Mouse (Mus musculus) intestine, postnatal 0 days (tissue): ENCODE measurements around the gene Cct4. TPM values are rescaled to one million over a fixed set of nuclear protein-coding genes. Genes with fewer than 3 reads are reported as not detected.

Experiments
- ATAC-seq: fragments of 200-750 bp; cut with Nextera tagmentation; 2 replicates; pipeline ENCODE4 v1.8.0; 2017; ENCODE audit warnings: mild to moderate bottlenecking, moderate TSS enrichment, moderate library complexity
- H3K27ac ChIP-seq: fragments of 300-500 bp; sonication (generic); 2 replicates; pipeline ENCODE4 v1.5.1; 2014; ENCODE audit warnings: mild to moderate bottlenecking, low read depth, low read length, moderate library complexity
- H3K27me3 ChIP-seq: fragments of 300-500 bp; sonication (generic); replicated peaks from 2 replicates; pipeline ENCODE4 v1.6.1; 2014; ENCODE audit warnings: low read length, mixed read lengths; ENCODE audit not compliant: control insufficient read depth, insufficient read depth
- H3K36me3 ChIP-seq: fragments of 300-500 bp; sonication (generic); 2 replicates; pipeline ENCODE4 v1.6.1; 2014; ENCODE audit warnings: mild to moderate bottlenecking, moderate library complexity; ENCODE audit not compliant: control insufficient read depth, insufficient read depth
- H3K4me1 ChIP-seq: fragments of 300-500 bp; sonication (generic); replicated peaks from 2 replicates; pipeline ENCODE4 v1.6.1; 2014; ENCODE audit warnings: antibody characterized with exemption, low read length, mixed read lengths; ENCODE audit not compliant: control insufficient read depth, insufficient read depth
- H3K4me2 ChIP-seq: fragments of 300-500 bp; sonication (generic); replicated peaks from 2 replicates; pipeline ENCODE4 v1.6.1; 2014; ENCODE audit warnings: low read depth, mild to moderate bottlenecking, moderate library complexity
- H3K4me3 ChIP-seq: fragments of 300-500 bp; sonication (generic); 2 replicates; pipeline ENCODE4 v1.5.1; 2014; ENCODE audit warnings: low read depth, low read length
- H3K9ac ChIP-seq: fragments of 300-500 bp; sonication (generic); 2 replicates; pipeline ENCODE4 v1.6.1; 2014; ENCODE audit warnings: mild to moderate bottlenecking, low read depth, low read length
- H3K9me3 ChIP-seq: fragments of 300-500 bp; sonication (generic); 2 replicates; pipeline ENCODE4 v1.6.1; 2016; ENCODE audit warnings: mixed run types; ENCODE audit not compliant: control insufficient read depth
- CTCF ChIP-seq: sonication (generic); IDR thresholded peaks from 2 replicates; pipeline ENCODE4 v1.5.1; 2016; ENCODE audit warnings: low read depth, mild to moderate bottlenecking, control low read depth, antibody characterized with exemption, moderate library complexity
- WGBS: fragments of 180-500 bp; shearing (Covaris S2); extraction: QIAGEN DNeasy Blood & Tissue Kit; methylation state at CpG from one replicate; pipeline ENCODE4 v1.1.7; 2014; 5-methylcytosine and 5-hydroxymethylcytosine counted together
- polyA plus RNA-seq: library from polyadenylated mRNA; unstranded; fragments of >200 nt; fragmentation: Nextera tagmentation; extraction: Ambion mirVana; gene quantifications from 2 replicates; pipeline ENCODE4 v1.2.1, GENCODE M21; 2015

The Cct4 gene
- polyA plus RNA-seq, 1 experiment from 2014 or later = 101 TPM

GRCm38 (mm10) chr11:22979221-22979620 lies 11.1 kb upstream of the Cct4 start:
- ATAC-seq = no peak
- Histone ChIP-seq H3K27me3 (no peaks in the 10 kb centered on the region), H3K9me3 (no peaks in the 10 kb centered on the region), H3K4me2 (no peak overlapping the region), H3K4me3 (no peak overlapping the region), H3K9ac (no peak overlapping the region), H3K4me1 (peaks cover 5% of the 10 kb centered on the region; the same call in 1 of the 2 replicates), H3K36me3 (peaks cover 18% of the 10 kb centered on the region; the same call in 1 of the 2 replicates), H3K27ac (no peak overlapping the region)
- no peak for TF ChIP-seq CTCF
- WGBS = 68% methylated on average over 1 of the region's 1 CpGs

DNA sequence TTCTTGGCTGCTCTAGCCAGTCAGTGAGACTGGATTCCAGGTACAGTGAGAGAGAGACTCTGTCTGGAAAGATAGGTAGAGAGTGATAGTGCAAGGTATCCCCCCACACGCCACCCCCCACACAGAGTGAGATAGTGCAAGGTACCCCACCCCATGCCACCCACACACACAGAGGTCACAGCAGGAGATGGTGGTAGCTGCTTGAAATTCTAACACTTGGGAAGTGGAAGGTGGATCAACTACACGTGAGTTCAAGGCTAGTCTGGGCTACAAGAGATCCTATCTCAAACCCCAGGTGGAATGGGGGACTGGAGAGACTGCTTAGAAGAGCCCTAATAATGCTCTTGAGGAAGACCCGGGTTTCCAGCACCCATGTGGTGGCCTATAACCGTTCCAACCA lies 9.3 kb upstream of the Cct4 start:
- peak overlapping the region; percentile 65 for H3K4me2 ChIP-seq
- WGBS = 32% methylated on average over 4 of the region's 4 CpGs
- no peaks in the 10 kb centered on the region for H3K27me3 ChIP-seq
- H3K36me3 ChIP-seq = peaks cover 18% of the 10 kb centered on the region; the same call in 1 of the 2 replicates
- H3K4me3 ChIP-seq = peak overlapping the region; percentile 56
- no peak for ATAC-seq
- peak overlapping the region; percentile 70 for H3K9ac ChIP-seq
- peaks cover 5% of the 10 kb centered on the region; the same call in 1 of the 2 replicates for H3K4me1 ChIP-seq
- TF ChIP-seq CTCF = no peak
- peak overlapping the region; percentile 89 for H3K27ac ChIP-seq
- H3K9me3 ChIP-seq = no peaks in the 10 kb centered on the region

DNA sequence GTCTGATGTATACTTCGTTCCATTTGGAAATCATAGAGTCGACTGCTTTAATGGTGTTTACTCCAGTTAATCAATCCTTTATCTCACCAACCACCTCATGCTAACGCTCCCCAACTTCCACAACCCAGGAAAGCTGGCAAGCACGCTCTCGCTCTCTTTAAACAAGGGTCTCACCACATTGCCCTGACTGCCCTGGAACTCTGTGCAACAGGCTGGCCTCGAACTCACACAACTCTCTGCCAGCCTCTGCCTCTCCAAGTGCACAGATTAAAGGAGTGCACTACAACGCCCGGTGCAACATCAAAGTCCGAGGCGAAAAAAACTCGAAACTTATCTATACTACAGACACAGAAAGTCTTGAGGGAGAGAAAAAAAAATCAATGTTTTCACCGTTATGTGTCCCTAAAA lies 8.8 kb upstream of the Cct4 start:
- no peak for TF ChIP-seq CTCF
- H3K4me1 ChIP-seq = peaks cover 5% of the 10 kb centered on the region; the same call in 1 of the 2 replicates
- peak overlapping the region; percentile 89 for H3K27ac ChIP-seq
- ATAC-seq = peak; percentile 59
- peak overlapping the region; percentile 70 for H3K9ac ChIP-seq
- H3K4me3 ChIP-seq = peak overlapping the region; percentile 56
- H3K36me3 ChIP-seq = peaks cover 17% of the 10 kb centered on the region; the same call in 1 of the 2 replicates
- H3K4me2 ChIP-seq = peak overlapping the region; percentile 65
- no peaks in the 10 kb centered on the region for H3K27me3 ChIP-seq
- H3K9me3 ChIP-seq = no peaks in the 10 kb centered on the region
- WGBS = under 1% methylated on average over 12 of the region's 12 CpGs

DNA sequence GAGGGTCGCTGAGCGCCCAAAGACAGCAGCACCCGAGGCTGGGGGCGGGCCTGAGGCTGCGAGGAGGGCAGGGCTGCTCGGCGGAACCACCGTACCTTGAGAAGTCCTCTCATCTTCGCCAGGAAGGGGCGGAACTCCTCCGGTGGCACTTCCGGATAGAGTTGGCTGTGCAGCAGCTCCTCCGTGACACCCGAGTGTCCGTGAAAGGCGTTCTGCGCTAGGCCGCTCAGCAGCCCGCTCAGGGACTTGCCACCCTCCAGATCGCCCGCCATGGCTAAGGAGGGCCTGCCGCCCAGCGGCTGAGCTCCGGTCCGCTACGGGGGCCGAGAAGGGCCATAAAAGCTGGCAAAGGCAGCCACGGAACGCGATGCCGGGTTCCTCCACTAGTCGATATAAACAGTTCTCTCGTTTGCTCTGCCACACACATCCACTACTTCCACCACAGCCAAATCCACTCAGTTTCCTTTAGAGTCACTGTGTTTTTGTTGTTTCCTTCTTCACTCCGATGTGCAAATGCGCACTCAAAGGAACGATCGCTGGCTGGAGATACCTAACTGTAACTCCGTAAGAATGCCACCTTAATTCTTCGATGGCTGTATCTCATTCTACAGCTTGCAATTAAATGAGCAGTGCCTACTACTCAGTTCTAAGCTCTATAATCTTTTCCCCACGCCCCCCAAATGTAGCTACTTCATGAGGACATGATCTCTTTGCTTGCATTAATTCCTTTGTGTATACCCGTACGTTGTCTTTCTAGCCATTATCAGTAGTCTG lies 8.1 kb upstream of the Cct4 start, which contains the start of the genes Gm28048 and Commd1:
Gm28048 (minus strand) TSS at position 107 of the 774 bp plus-strand sequence.
Commd1 (minus strand) TSS at position 399 of the 774 bp plus-strand sequence.
- 2% methylated on average over 40 of the region's 42 CpGs for WGBS
- Histone ChIP-seq H3K27ac (peak within 1 kb of the TSS; percentile 89), H3K36me3 (peaks cover 13% of the 10 kb centered on the region; the same call in 1 of the 2 replicates), H3K27me3 (no peaks in the 10 kb centered on the region), H3K4me2 (peak within 1 kb of the TSS; percentile 65), H3K4me3 (peak within 1 kb of the TSS; percentile 56), H3K4me1 (peaks cover 5% of the 10 kb centered on the region; the same call in 1 of the 2 replicates), H3K9me3 (no peaks in the 10 kb centered on the region), H3K9ac (peak within 1 kb of the TSS; percentile 70)
- TF ChIP-seq CTCF = peak; percentile 77
- peak; percentile 90 for ATAC-seq

DNA sequence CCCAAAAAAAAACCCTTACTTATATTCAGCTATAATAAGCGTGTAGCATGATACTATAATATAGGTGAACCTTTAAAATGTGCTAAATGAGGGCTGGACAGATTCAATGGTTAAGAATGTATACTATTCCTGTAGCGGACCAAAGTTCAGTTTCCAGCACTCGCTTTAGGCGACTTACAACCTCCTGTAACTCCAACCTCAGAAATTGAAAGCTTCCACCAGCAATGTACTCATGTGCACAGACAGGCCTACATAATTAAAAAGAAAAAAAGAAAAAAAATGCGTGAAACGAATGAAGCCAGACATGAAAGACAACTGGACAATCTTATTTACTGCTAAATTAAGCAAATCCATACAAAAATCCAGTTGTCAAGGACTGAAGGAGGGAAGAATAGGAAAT lies 7.5 kb upstream of the Cct4 start:
- Histone ChIP-seq H3K27me3 (no peaks in the 10 kb centered on the region), H3K36me3 (peaks cover 6% of the 10 kb centered on the region; the same call in 1 of the 2 replicates), H3K4me1 (peaks cover 5% of the 10 kb centered on the region; the same call in 1 of the 2 replicates), H3K4me2 (peak overlapping the region; percentile 65; the same call in 1 of the 2 replicates), H3K27ac (peak overlapping the region; percentile 42; the same call in 1 of the 2 replicates), H3K9ac (no peak overlapping the region), H3K9me3 (no peaks in the 10 kb centered on the region), H3K4me3 (no peak overlapping the region)
- no peak for TF ChIP-seq CTCF
- no peak for ATAC-seq
- 68% methylated on average over 6 of the region's 6 CpGs for WGBS

DNA sequence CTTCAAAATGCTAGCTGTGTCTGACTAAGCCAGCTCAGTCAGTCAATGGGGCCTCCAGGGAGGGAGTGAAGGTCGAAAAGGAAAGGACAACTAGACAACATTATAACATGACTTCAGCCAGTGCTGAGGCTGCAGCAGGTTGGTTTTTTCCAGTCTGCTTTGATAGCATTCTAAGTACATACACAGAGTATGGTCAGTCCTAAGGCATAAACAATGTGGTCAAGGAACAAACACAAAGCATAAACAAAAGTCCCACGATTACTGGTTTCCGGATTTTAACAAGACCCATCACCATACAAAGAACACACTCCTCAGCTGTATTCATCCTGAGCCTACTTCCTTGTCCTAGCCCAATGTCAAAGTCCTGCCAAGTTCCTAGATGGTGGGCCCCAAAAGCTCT lies 4.8 kb upstream of the Cct4 start:
- Histone ChIP-seq H3K36me3 (no peaks in the 10 kb centered on the region), H3K4me2 (no peak overlapping the region), H3K27me3 (no peaks in the 10 kb centered on the region), H3K27ac (peak overlapping the region; percentile 70), H3K9ac (no peak overlapping the region), H3K4me3 (no peak overlapping the region), H3K4me1 (peaks cover 5% of the 10 kb centered on the region; the same call in 1 of the 2 replicates), H3K9me3 (no peaks in the 10 kb centered on the region)
- TF ChIP-seq CTCF = no peak
- peak; percentile 22; the same call in 1 of the 2 replicates for ATAC-seq
- 65% methylated on average over 3 of the region's 3 CpGs for WGBS
